Mouse (Mus musculus) limb, embryonic 14.5 days (tissue): ENCODE results near the gene Lpp. TPM values are rescaled to one million over a fixed set of nuclear protein-coding genes. Genes with fewer than 3 reads are reported as not detected.

Experiments
- ATAC-seq: fragments of 200-750 bp; cut with Nextera tagmentation; 2 replicates; pipeline ENCODE4 v1.8.0; 2017; ENCODE audit warnings: low read depth, moderate number of reproducible peaks, moderate TSS enrichment; ENCODE audit not compliant: low FRiP score
- DNase-seq: peaks from one replicate; pipeline ENCODE4 v3.0.0-alpha.2; 2015; ENCODE audit warnings: low spot score
- H3K27ac ChIP-seq: fragments of 300-500 bp; sonication (generic); replicated peaks from 2 replicates; pipeline ENCODE4 v1.5.1; 2014; ENCODE audit warnings: low read depth, mild to moderate bottlenecking, low read length, moderate library complexity, mixed read lengths
- H3K27me3 ChIP-seq: fragments of 300-500 bp; sonication (generic); 2 replicates; pipeline ENCODE4 v1.6.1; 2014; ENCODE audit warnings: low read length, mixed read lengths; ENCODE audit not compliant: control insufficient read depth, insufficient read depth
- H3K36me3 ChIP-seq: fragments of 300-500 bp; sonication (generic); 2 replicates; pipeline ENCODE4 v1.6.1; 2014; ENCODE audit warnings: mild to moderate bottlenecking, low read length, moderate library complexity, mixed read lengths; ENCODE audit not compliant: control insufficient read depth, insufficient read depth
- H3K4me1 ChIP-seq: fragments of 300-500 bp; sonication (generic); 2 replicates; pipeline ENCODE4 v1.6.1; 2014; ENCODE audit warnings: antibody characterized with exemption, low read length, mixed read lengths; ENCODE audit not compliant: control insufficient read depth, insufficient read depth
- H3K4me2 ChIP-seq: fragments of 300-500 bp; sonication (generic); replicated peaks from 2 replicates; pipeline ENCODE4 v1.6.1; 2014; ENCODE audit warnings: low read depth, mild to moderate bottlenecking, low read length, moderate library complexity; ENCODE audit not compliant: severe bottlenecking
- H3K4me3 ChIP-seq: fragments of 300-500 bp; sonication (generic); replicated peaks from 2 replicates; pipeline ENCODE4 v1.5.1; 2014; ENCODE audit warnings: low read length
- H3K9ac ChIP-seq: fragments of 300-500 bp; sonication (generic); 2 replicates; pipeline ENCODE4 v1.6.1; 2014; ENCODE audit warnings: mild to moderate bottlenecking, low read depth, low read length, moderate library complexity; ENCODE audit not compliant: severe bottlenecking
- H3K9me3 ChIP-seq: fragments of 300-500 bp; sonication (generic); 2 replicates; pipeline ENCODE4 v1.6.1; 2016; ENCODE audit warnings: low read length; ENCODE audit not compliant: control insufficient read depth
- POLR2A ChIP-seq: fragments of 200-500 bp; IDR thresholded peaks from 2 replicates; pipeline ENCODE4 v1.8.0; 2012; ENCODE audit warnings: inconsistent platforms, mild to moderate bottlenecking, moderate library complexity, borderline replicate concordance; ENCODE audit not compliant: insufficient read depth, insufficient read length; ENCODE audit errors: extremely low read depth
- WGBS: fragments of 180-500 bp; shearing (Covaris S2); extraction: QIAGEN DNeasy Blood & Tissue Kit; methylation state at CpG from one replicate; pipeline ENCODE4 v1.1.7; 2014; 5-methylcytosine and 5-hydroxymethylcytosine counted together
- polyA plus RNA-seq, 2 experiments: library from polyadenylated mRNA; depleted of rRNA in 1 of 2; stranded (reverse) in 1 of 2; unstranded in 1 of 2; fragments of >200 nt; fragmentation: Nextera tagmentation in 1 of 2; extraction: Ambion mirVana in 1 of 2; gene quantifications; 2 replicates each; pipeline versions ENCODE4 v1.2.1 to v1.2.3; 2012 to 2014

Lpp gene
- polyA plus RNA-seq, 2 experiments: 15.1 to 46.7 TPM

- H3K9ac ChIP-seq: no peak overlapping the region
- no peaks in the 10 kb centered on the region for H3K36me3 ChIP-seq
- H3K9me3 ChIP-seq: no peaks in the 10 kb centered on the region
- H3K4me3 ChIP-seq: no peak overlapping the region
- H3K27me3 ChIP-seq: no peaks in the 10 kb centered on the region
- H3K4me1 ChIP-seq: no peaks in the 10 kb centered on the region; the same call in 1 of the 2 replicates
- H3K4me2 ChIP-seq: no peak overlapping the region
- DNase-seq (no peak), ATAC-seq (no peak)
- TF ChIP-seq POLR2A: no peak
- 75% methylated on average over 1 of the region's 1 CpGs for WGBS
- no peak overlapping the region for H3K27ac ChIP-seq
Measured at GRCm38 (mm10) chr16:24471801-24472200, 78.5 kb downstream of the Lpp start.

DNA sequence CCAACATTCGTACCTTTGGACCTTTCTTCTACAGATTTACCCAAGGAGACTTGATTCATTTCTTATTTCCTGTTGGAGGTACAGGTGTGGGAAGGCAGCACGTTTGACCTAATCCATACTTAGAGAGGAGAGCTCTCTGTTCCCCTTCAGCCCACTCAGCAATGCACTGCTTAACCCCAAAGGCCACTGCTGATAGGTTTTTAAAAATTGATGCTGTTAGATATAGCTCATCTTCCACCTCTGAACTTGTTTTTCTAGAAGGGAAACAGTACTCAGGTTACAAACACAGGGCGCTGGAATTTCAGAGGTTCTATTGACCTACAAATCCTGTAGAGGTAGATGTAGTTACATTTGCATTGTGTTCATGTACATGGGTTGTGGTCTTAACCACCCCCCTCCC lies 80.7 kb downstream of the Lpp start:
- no peaks in the 10 kb centered on the region; the same call in 1 of the 2 replicates for H3K4me1 ChIP-seq
- WGBS: 67% methylated on average over 3 of the region's 3 CpGs

GRCm38 (mm10) chr16:24474781-24475180 lies 81.5 kb downstream of the Lpp start:
- H3K9me3 ChIP-seq: no peaks in the 10 kb centered on the region
- TF ChIP-seq POLR2A: no peak
- H3K4me2 ChIP-seq: no peak overlapping the region
- H3K36me3 ChIP-seq: no peaks in the 10 kb centered on the region
- no peaks in the 10 kb centered on the region; the same call in 1 of the 2 replicates for H3K4me1 ChIP-seq
- H3K27ac ChIP-seq: no peak overlapping the region
- H3K9ac ChIP-seq: no peak overlapping the region
- no peaks in the 10 kb centered on the region for H3K27me3 ChIP-seq
- DNase-seq (no peak), ATAC-seq (no peak)
- 65% methylated on average over 6 of the region's 6 CpGs for WGBS
- H3K4me3 ChIP-seq: no peak overlapping the region

More for the DNA sequence above, 80.7 kb downstream of the Lpp start:
- no peaks in the 10 kb centered on the region for H3K9me3 ChIP-seq
- ATAC-seq (no peak), DNase-seq (no peak)
- H3K27ac ChIP-seq: no peak overlapping the region
- no peak for TF ChIP-seq POLR2A
- no peak overlapping the region for H3K4me2 ChIP-seq
- no peaks in the 10 kb centered on the region for H3K36me3 ChIP-seq
- H3K27me3 ChIP-seq: no peaks in the 10 kb centered on the region
- H3K4me3 ChIP-seq: no peak overlapping the region
- H3K9ac ChIP-seq: no peak overlapping the region

DNA sequence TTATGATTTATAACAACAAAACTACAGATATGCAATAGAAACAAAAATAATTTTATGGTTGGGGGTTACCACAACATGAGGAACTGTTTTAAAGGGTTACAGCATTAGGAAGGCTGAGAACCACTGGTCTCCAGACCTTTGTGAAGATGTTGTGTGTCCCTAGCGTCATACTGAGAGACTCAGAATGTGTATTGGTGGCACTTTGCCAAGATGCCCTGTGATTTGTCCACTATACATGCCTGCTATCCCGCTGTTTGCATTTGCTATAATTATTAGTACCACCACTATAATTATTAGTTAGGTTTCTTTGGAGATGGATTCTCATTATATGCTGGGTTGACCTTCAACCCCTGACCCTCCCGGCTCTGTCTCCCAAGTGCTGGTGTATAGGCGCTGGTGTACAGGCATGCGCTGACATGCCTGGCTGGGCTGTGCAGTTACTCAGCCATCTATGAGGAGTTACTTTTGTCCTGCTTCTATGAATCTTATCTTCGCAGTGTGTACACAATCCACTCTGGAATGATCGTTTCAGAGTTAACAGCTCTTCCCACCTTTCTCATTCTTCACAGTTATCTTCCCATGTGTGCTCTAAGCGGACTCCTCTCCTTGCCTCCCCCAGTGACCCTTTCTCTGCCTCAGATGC lies 82.1 kb downstream of the Lpp start:
- no peaks in the 10 kb centered on the region for H3K27me3 ChIP-seq
- ATAC-seq (no peak), DNase-seq (no peak)
- H3K4me1 ChIP-seq: no peaks in the 10 kb centered on the region; the same call in 1 of the 2 replicates
- 63% methylated on average over 8 of the region's 8 CpGs for WGBS
- no peak for TF ChIP-seq POLR2A
- no peaks in the 10 kb centered on the region for H3K9me3 ChIP-seq
- H3K4me2 ChIP-seq: no peak overlapping the region
- H3K27ac ChIP-seq: no peak overlapping the region
- no peaks in the 10 kb centered on the region for H3K36me3 ChIP-seq
- H3K9ac ChIP-seq: no peak overlapping the region
- H3K4me3 ChIP-seq: no peak overlapping the region

DNA sequence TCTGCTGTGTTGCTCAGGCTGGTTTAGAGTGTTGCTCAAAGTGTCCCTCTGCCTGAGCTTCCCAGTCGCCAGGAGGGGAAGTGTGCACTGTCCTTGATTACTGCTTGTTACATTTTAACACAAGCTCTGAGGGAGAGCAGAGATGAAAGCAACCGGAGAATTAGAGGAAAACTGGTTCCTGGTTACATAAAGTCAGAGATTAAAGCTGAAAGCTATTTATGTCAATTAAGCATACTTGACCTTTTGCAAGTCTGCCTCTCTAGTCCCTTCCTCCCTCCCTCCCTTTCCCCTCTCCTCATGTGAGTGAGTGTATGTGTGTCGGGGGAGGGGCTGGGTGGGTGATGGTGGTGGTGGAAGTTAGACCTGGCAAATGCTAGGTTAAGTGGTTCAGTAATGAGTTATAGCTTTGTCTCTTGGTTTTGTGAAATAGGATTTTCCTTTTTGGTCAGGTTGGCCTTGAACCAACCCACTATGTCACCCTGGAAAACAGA lies 83.6 kb downstream of the Lpp start:
- Histone ChIP-seq H3K27me3 (no peaks in the 10 kb centered on the region), H3K27ac (no peak overlapping the region), H3K4me2 (no peak overlapping the region), H3K4me1 (no peaks in the 10 kb centered on the region; the same call in 1 of the 2 replicates), H3K9me3 (no peaks in the 10 kb centered on the region), H3K36me3 (no peaks in the 10 kb centered on the region), H3K9ac (no peak overlapping the region), H3K4me3 (no peak overlapping the region)
- TF ChIP-seq POLR2A: no peak
- ATAC-seq (no peak), DNase-seq (no peak)
- WGBS: 28% methylated on average over 3 of the region's 3 CpGs

GRCm38 (mm10) chr16:24478006-24478405 lies 84.7 kb downstream of the Lpp start:
- no peaks in the 10 kb centered on the region for H3K36me3 ChIP-seq
- no peak for ATAC-seq
- no peak overlapping the region for H3K4me3 ChIP-seq
- H3K9ac ChIP-seq: no peak overlapping the region
- no peak overlapping the region for H3K4me2 ChIP-seq
- H3K4me1 ChIP-seq: no peaks in the 10 kb centered on the region; the same call in 1 of the 2 replicates
- WGBS: 52% methylated on average over 1 of the region's 1 CpGs
- no peaks in the 10 kb centered on the region for H3K9me3 ChIP-seq
- TF ChIP-seq POLR2A: no peak
- DNase-seq: no peak
- H3K27ac ChIP-seq: no peak overlapping the region
- H3K27me3 ChIP-seq: no peaks in the 10 kb centered on the region
